Mouse (Mus musculus): Measurements from ENCODE around the gene Gm2663. TPM values are rescaled to one million over a fixed set of nuclear protein-coding genes. Genes with fewer than 3 reads are reported as not detected.

Gene Gm2663
- total and polyA plus RNA-seq, 2 experiments from 2014 or later: not detected

- Histone ChIP-seq H3K4me1 (ENCODE audit: control insufficient read depth, insufficient read depth) (no peaks in the 10 kb centered on the region), H3K27me3 (ENCODE audit: control insufficient read depth, insufficient read depth, low read length) (no peaks in the 10 kb centered on the region), H3K27ac (ENCODE audit: low read depth) (no peak overlapping the region), H3K9me3 (replicated peaks; ENCODE audit: control insufficient read depth, low read length) (no peaks in the 10 kb centered on the region), H3K4me3 (ENCODE audit: low read depth, low read length) (no peak overlapping the region), H3K4me2 (ENCODE audit: low read depth, low read length) (no peak overlapping the region), H3K36me3 (replicated peaks; ENCODE audit: control insufficient read depth, insufficient read depth, low read length) (no peaks in the 10 kb centered on the region), H3K9ac (replicated peaks; ENCODE audit: low read depth, low read length) (no peak overlapping the region)
- WGBS: 53% methylated on average over 1 of the region's 1 CpGs
- no peak for TF ChIP-seq CTCF (IDR thresholded peaks at IDR 0.05; ENCODE audit: low read depth)
- no peak for TF ChIP-seq EP300 (IDR thresholded peaks at IDR 0.05; ENCODE audit: low read depth)
- ATAC-seq (ENCODE audit: insufficient read depth, low read depth): no peak
- no peak for DNase-seq (ENCODE audit: low spot score)
Measured at GRCm38 (mm10) chr6:41044314-41044713, 45.0 kb upstream of the Gm2663 start.

GRCm38 (mm10) chr6:41035409-41035808 is 36.1 kb upstream of the Gm2663 start, which contains the start of gene 2210010C04Rik:
Gene 2210010C04Rik, minus strand, starts transcription at chr6:41035509.
- TF ChIP-seq CTCF (IDR thresholded peaks at IDR 0.05; ENCODE audit: low read depth) (no peak), EP300 (IDR thresholded peaks at IDR 0.05; ENCODE audit: low read depth) (no peak)
- ATAC-seq (ENCODE audit: insufficient read depth, low read depth) (no peak), DNase-seq (ENCODE audit: low spot score) (no peak)
- Histone ChIP-seq H3K27me3 (ENCODE audit: control insufficient read depth, insufficient read depth, low read length) (no peaks in the 10 kb centered on the region), H3K4me3 (ENCODE audit: low read depth, low read length) (no peak within 1 kb of the TSS), H3K36me3 (replicated peaks; ENCODE audit: control insufficient read depth, insufficient read depth, low read length) (no peaks in the 10 kb centered on the region), H3K9me3 (replicated peaks; ENCODE audit: control insufficient read depth, low read length) (no peaks in the 10 kb centered on the region), H3K4me2 (ENCODE audit: low read depth, low read length) (no peak within 1 kb of the TSS), H3K9ac (replicated peaks; ENCODE audit: low read depth, low read length) (no peak within 1 kb of the TSS), H3K27ac (ENCODE audit: low read depth) (no peak within 1 kb of the TSS), H3K4me1 (ENCODE audit: control insufficient read depth, insufficient read depth) (no peaks in the 10 kb centered on the region)

- no peak overlapping the region for H3K27ac ChIP-seq (ENCODE audit: low read depth)
- ATAC-seq (ENCODE audit: insufficient read depth, low read depth) (no peak), DNase-seq (ENCODE audit: low spot score) (no peak)
- H3K36me3 ChIP-seq (replicated peaks; ENCODE audit: control insufficient read depth, insufficient read depth, low read length): no peaks in the 10 kb centered on the region
- TF ChIP-seq CTCF (IDR thresholded peaks at IDR 0.05; ENCODE audit: low read depth) (no peak), EP300 (IDR thresholded peaks at IDR 0.05; ENCODE audit: low read depth) (no peak)
- H3K4me2 ChIP-seq (ENCODE audit: low read depth, low read length): no peak overlapping the region
- H3K9ac ChIP-seq (replicated peaks; ENCODE audit: low read depth, low read length): no peak overlapping the region
- H3K4me1 ChIP-seq (ENCODE audit: control insufficient read depth, insufficient read depth): no peaks in the 10 kb centered on the region
- H3K27me3 ChIP-seq (ENCODE audit: control insufficient read depth, insufficient read depth, low read length): no peaks in the 10 kb centered on the region
- no peak overlapping the region for H3K4me3 ChIP-seq (ENCODE audit: low read depth, low read length)
- WGBS: 63% methylated on average over 6 of the region's 6 CpGs
- no peaks in the 10 kb centered on the region for H3K9me3 ChIP-seq (replicated peaks; ENCODE audit: control insufficient read depth, low read length)
Measured at GRCm38 (mm10) chr6:41032802-41033201, 33.5 kb upstream of the Gm2663 start.

- Histone ChIP-seq H3K9ac (replicated peaks; ENCODE audit: low read depth, low read length) (no peak overlapping the region), H3K9me3 (replicated peaks; ENCODE audit: control insufficient read depth, low read length) (no peaks in the 10 kb centered on the region), H3K4me3 (ENCODE audit: low read depth, low read length) (no peak overlapping the region), H3K4me2 (ENCODE audit: low read depth, low read length) (no peak overlapping the region), H3K27me3 (ENCODE audit: control insufficient read depth, insufficient read depth, low read length) (no peaks in the 10 kb centered on the region), H3K27ac (ENCODE audit: low read depth) (no peak overlapping the region), H3K36me3 (replicated peaks; ENCODE audit: control insufficient read depth, insufficient read depth, low read length) (no peaks in the 10 kb centered on the region), H3K4me1 (ENCODE audit: control insufficient read depth, insufficient read depth) (no peaks in the 10 kb centered on the region)
- WGBS: 70% methylated on average over 3 of the region's 3 CpGs
- TF ChIP-seq CTCF (IDR thresholded peaks at IDR 0.05; ENCODE audit: low read depth): no peak
- no peak for TF ChIP-seq EP300 (IDR thresholded peaks at IDR 0.05; ENCODE audit: low read depth)
- ATAC-seq (ENCODE audit: insufficient read depth, low read depth) (no peak), DNase-seq (ENCODE audit: low spot score) (no peak)
Measured at GRCm38 (mm10) chr6:41032231-41032630, 33.0 kb upstream of the Gm2663 start.

GRCm38 (mm10) chr6:41030821-41031220 is 31.5 kb upstream of the Gm2663 start:
- TF ChIP-seq CTCF (IDR thresholded peaks at IDR 0.05; ENCODE audit: low read depth) (no peak), EP300 (IDR thresholded peaks at IDR 0.05; ENCODE audit: low read depth) (no peak)
- Histone ChIP-seq H3K27ac (ENCODE audit: low read depth) (no peak overlapping the region), H3K4me1 (ENCODE audit: control insufficient read depth, insufficient read depth) (no peaks in the 10 kb centered on the region), H3K27me3 (ENCODE audit: control insufficient read depth, insufficient read depth, low read length) (no peaks in the 10 kb centered on the region), H3K36me3 (replicated peaks; ENCODE audit: control insufficient read depth, insufficient read depth, low read length) (no peaks in the 10 kb centered on the region), H3K4me2 (ENCODE audit: low read depth, low read length) (no peak overlapping the region), H3K4me3 (ENCODE audit: low read depth, low read length) (no peak overlapping the region), H3K9me3 (replicated peaks; ENCODE audit: control insufficient read depth, low read length) (no peaks in the 10 kb centered on the region), H3K9ac (replicated peaks; ENCODE audit: low read depth, low read length) (no peak overlapping the region)
- ATAC-seq (ENCODE audit: insufficient read depth, low read depth) (no peak), DNase-seq (ENCODE audit: low spot score) (no peak)
- WGBS: 72% methylated on average over 3 of the region's 3 CpGs

GRCm38 (mm10) chr6:41027053-41027452 is 27.8 kb upstream of the Gm2663 start:
- no peaks in the 10 kb centered on the region for H3K36me3 ChIP-seq (replicated peaks; ENCODE audit: control insufficient read depth, insufficient read depth, low read length)
- no peaks in the 10 kb centered on the region for H3K9me3 ChIP-seq (replicated peaks; ENCODE audit: control insufficient read depth, low read length)
- no peaks in the 10 kb centered on the region for H3K27me3 ChIP-seq (ENCODE audit: control insufficient read depth, insufficient read depth, low read length)
- peak overlapping the region; percentile 55; the same call in 1 of the 2 replicates for H3K27ac ChIP-seq (ENCODE audit: low read depth)
- no peak overlapping the region for H3K4me3 ChIP-seq (ENCODE audit: low read depth, low read length)
- DNase-seq (ENCODE audit: low spot score) (peak; percentile 21), ATAC-seq (ENCODE audit: insufficient read depth, low read depth) (no peak; the same call in 1 of the 2 replicates)
- no peak for TF ChIP-seq EP300 (IDR thresholded peaks at IDR 0.05; ENCODE audit: low read depth)
- TF ChIP-seq CTCF (IDR thresholded peaks at IDR 0.05; ENCODE audit: low read depth): no peak
- H3K4me2 ChIP-seq (ENCODE audit: low read depth, low read length): no peak overlapping the region
- WGBS: 21% methylated on average over 2 of the region's 2 CpGs
- H3K9ac ChIP-seq (replicated peaks; ENCODE audit: low read depth, low read length): no peak overlapping the region
- no peaks in the 10 kb centered on the region for H3K4me1 ChIP-seq (ENCODE audit: control insufficient read depth, insufficient read depth)
